Mouse (Mus musculus) cerebellum, adult 2 months (tissue): ENCODE data around the gene Pacs2. TPM values are rescaled to one million over a fixed set of nuclear protein-coding genes. Genes with fewer than 3 reads are reported as not detected.

Experiments
- DNase-seq, 2 experiments: peaks; one replicate each; pipeline ENCODE4 v3.0.0; 2021
- H3K27ac ChIP-seq: fragments of 200-500 bp; 2 replicates; pipeline ENCODE4 v1.5.1; 2012; ENCODE audit warnings: low read length, control low read depth, inconsistent platforms; ENCODE audit not compliant: insufficient read depth
- H3K27me3 ChIP-seq: fragments of 200-500 bp; 2 replicates; pipeline ENCODE4 v1.6.1; 2012; ENCODE audit warnings: inconsistent platforms, mild to moderate bottlenecking, low read length, moderate library complexity; ENCODE audit not compliant: control insufficient read depth, insufficient read depth
- H3K4me1 ChIP-seq: fragments of 200-500 bp; 2 replicates; pipeline ENCODE4 v1.6.1; 2011; ENCODE audit warnings: low read length; ENCODE audit not compliant: control insufficient read depth, insufficient read depth
- H3K4me3 ChIP-seq: fragments of 200-500 bp; replicated peaks from 2 replicates; pipeline ENCODE3; 2011; ENCODE audit warnings: mild to moderate bottlenecking, low read depth, low read length, control low read depth; ENCODE audit not compliant: insufficient read depth
- CTCF ChIP-seq: fragments of 200-500 bp; IDR thresholded peaks from 2 replicates; pipeline ENCODE4 v1.5.1; 2011; ENCODE audit warnings: low read depth, mild to moderate bottlenecking, control low read depth, low read length, moderate library complexity, borderline replicate concordance; ENCODE audit not compliant: insufficient read depth
- POLR2A ChIP-seq: fragments of 200-500 bp; IDR thresholded peaks from 2 replicates; pipeline ENCODE4 v1.6.1; 2011; ENCODE audit warnings: low read length, control low read depth, borderline replicate concordance; ENCODE audit not compliant: insufficient read depth
- WGBS: fragments of 180-500 bp; shearing (Covaris S2); methylation state at CpG from one replicate; pipeline ENCODE4 v1.1.7; 2018; 5-methylcytosine and 5-hydroxymethylcytosine counted together
- polyA plus RNA-seq: library from polyadenylated mRNA; depleted of rRNA; stranded (reverse); fragments of >200 nt; gene quantifications from 2 replicates; pipeline ENCODE4 v1.2.3, GENCODE M21; 2012

The Pacs2 gene
- polyA plus RNA-seq, 1 experiment: 151 TPM

GRCm38 (mm10) chr12:113100448-113101076, 86.3 kb downstream of the Pacs2 start:
- no peak overlapping the region for H3K27ac ChIP-seq
- no peak overlapping the region for H3K4me3 ChIP-seq
- no peaks in the 10 kb centered on the region for H3K27me3 ChIP-seq
- no peak for TF ChIP-seq POLR2A
- TF ChIP-seq CTCF: no peak
- 29% methylated on average over 5 of the region's 5 CpGs for WGBS
- peaks cover 33% of the 10 kb centered on the region for H3K4me1 ChIP-seq
- peak; percentile 75 for DNase-seq

GRCm38 (mm10) chr12:113101251-113101960, 87.1 kb downstream of the Pacs2 start:
- no peak for DNase-seq
- Histone ChIP-seq H3K4me1 (peaks cover 34% of the 10 kb centered on the region), H3K27ac (no peak overlapping the region), H3K4me3 (no peak overlapping the region), H3K27me3 (no peaks in the 10 kb centered on the region)
- no peak for TF ChIP-seq CTCF
- no peak for TF ChIP-seq POLR2A
- 71% methylated on average over 9 of the region's 9 CpGs for WGBS

GRCm38 (mm10) chr12:113102461-113102860, 88.2 kb downstream of the Pacs2 start:
- TF ChIP-seq CTCF: peak; percentile 76
- no peak for TF ChIP-seq POLR2A
- Histone ChIP-seq H3K4me1 (peaks cover 34% of the 10 kb centered on the region), H3K27ac (no peak overlapping the region), H3K4me3 (no peak overlapping the region), H3K27me3 (no peaks in the 10 kb centered on the region)
- DNase-seq: peak; percentile 71 to 72
- WGBS: 41% methylated on average over 6 of the region's 6 CpGs

- peak; percentile 34 to 36 for DNase-seq
- Histone ChIP-seq H3K27me3 (no peaks in the 10 kb centered on the region), H3K4me1 (peaks cover 40% of the 10 kb centered on the region), H3K27ac (no peak overlapping the region), H3K4me3 (no peak overlapping the region)
- TF ChIP-seq CTCF: peak; percentile 38; the same call in 1 of the 2 replicates
- no peak for TF ChIP-seq POLR2A
- WGBS: 72% methylated on average over 8 of the region's 8 CpGs
Measured at GRCm38 (mm10) chr12:113103846-113104451, 89.6 kb downstream of the Pacs2 start.

GRCm38 (mm10) chr12:113106386-113106785, 92.1 kb downstream of the Pacs2 start:
- DNase-seq: peak in 1 of 2 experiments; percentile 40
- no peak overlapping the region for H3K27ac ChIP-seq

GRCm38 (mm10) chr12:113107431-113108124, 93.3 kb downstream of the Pacs2 start:
- H3K27ac ChIP-seq: no peak overlapping the region
- no peak for DNase-seq
- H3K4me3 ChIP-seq: no peak overlapping the region
- whole genome bisulfite sequencing: 83% methylated on average over 4 of the region's 4 CpGs
- H3K4me1 ChIP-seq: peaks cover 35% of the 10 kb centered on the region
- H3K27me3 ChIP-seq: no peaks in the 10 kb centered on the region
- TF ChIP-seq CTCF (no peak), POLR2A (no peak)

More at GRCm38 (mm10) chr12:113106386-113106785, 92.1 kb downstream of the Pacs2 start:
- no peaks in the 10 kb centered on the region for H3K27me3 ChIP-seq
- H3K4me1 ChIP-seq: peaks cover 34% of the 10 kb centered on the region
- H3K4me3 ChIP-seq: no peak overlapping the region
- TF ChIP-seq CTCF: no peak
- TF ChIP-seq POLR2A: no peak
- 38% methylated on average over 6 of the region's 6 CpGs for WGBS

GRCm38 (mm10) chr12:113108528-113109283, 94.4 kb downstream of the Pacs2 start:
- no peak for DNase-seq
- Histone ChIP-seq H3K4me1 (peaks cover 30% of the 10 kb centered on the region), H3K27me3 (no peaks in the 10 kb centered on the region), H3K4me3 (no peak overlapping the region), H3K27ac (no peak overlapping the region)
- TF ChIP-seq POLR2A: no peak
- no peak for TF ChIP-seq CTCF
- WGBS: 61% methylated on average over 17 of the region's 17 CpGs
